Mouse (Mus musculus): Measurements from ENCODE around the gene Cox8b. TPM values are rescaled to one million over a fixed set of nuclear protein-coding genes. Genes with fewer than 3 reads are reported as not detected.

The Cox8b gene
- polyA plus RNA-seq, 1 experiment = not detected

DNA sequence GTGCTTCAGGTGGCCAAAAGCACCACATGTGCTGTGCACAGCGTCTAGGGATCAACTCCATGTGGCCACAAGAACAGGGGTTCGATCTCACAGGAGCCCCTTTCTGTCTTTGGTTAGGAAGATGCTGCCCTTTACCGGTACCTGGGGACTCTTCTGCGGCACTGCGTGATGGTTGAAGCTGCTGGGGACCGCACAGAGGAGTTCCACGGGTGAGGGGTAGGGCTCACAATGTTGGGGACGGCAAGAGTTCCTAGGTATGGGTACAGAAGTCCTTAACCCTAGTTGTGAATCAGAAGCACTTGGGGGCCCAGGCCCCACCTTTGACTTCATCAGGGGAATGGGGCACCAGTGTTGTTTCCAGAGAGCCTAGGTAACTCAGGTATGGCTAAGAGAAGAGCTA lies 41.5 kb downstream of the Cox8b start:
- peak overlapping the region; percentile 79 for H3K4me3 ChIP-seq (replicated peaks)
- H3K9me3 ChIP-seq (ENCODE audit: control insufficient read depth, low read length) = no peaks in the 10 kb centered on the region
- peaks cover 48% of the 10 kb centered on the region for H3K4me1 ChIP-seq (ENCODE audit: control insufficient read depth)
- H3K27me3 ChIP-seq (ENCODE audit: control insufficient read depth) = no peaks in the 10 kb centered on the region
- no peak for TF ChIP-seq GATA1 (IDR thresholded peaks at IDR 0.05; ENCODE audit: low read length)
- TF ChIP-seq TAL1 (IDR thresholded peaks at IDR 0.05; ENCODE audit: low read length) = no peak
- peaks cover 74% of the 10 kb centered on the region for H3K36me3 ChIP-seq (ENCODE audit: control insufficient read depth)

DNA sequence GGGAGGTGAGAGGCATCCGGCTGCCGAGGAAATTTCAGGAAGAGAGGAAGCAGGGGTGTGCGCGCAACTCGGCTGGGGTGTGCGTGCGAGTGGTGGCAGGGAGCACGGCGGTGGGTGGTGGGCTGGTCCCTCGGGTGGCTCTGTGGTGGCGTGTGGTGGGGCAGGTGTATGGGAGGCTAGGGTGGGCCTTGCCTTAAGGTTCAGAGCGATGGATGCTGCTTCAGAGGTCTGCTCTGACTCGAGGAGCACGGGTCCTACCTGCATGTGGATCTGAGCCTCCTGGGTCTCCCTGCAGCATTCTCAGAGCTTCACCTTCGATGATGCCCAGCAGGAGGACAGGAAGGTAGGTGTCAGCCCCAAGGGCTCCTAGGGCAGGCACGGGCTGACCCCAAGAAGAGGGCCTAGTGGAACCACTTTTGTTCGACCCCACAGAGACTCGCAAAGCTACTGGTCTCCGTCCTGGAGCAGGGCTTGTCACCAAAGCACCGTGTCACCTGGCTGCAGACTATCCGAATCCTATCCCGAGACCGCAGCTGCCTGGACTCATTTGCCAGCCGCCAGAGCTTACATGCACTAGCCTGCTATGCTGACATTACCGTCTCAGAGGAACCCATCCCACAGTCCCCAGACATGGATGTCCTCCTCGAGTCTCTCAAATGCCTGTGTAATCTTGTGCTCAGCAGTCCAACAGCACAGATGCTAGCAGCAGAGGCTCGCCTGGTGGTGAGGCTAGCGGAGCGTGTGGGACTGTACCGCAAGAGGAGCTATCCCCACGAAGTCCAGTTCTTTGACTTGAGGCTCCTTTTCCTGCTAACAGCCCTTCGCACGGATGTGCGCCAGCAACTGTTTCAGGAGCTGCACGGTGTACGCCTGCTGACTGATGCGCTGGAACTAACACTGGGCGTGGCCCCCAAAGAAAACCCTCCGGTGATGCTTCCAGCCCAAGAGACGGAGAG lies 42.4 kb downstream of the Cox8b start, which contains the start of gene Bet1l:
Gene Bet1l, minus strand, starts transcription at position 28 of the 956 bp plus-strand sequence.
- H3K36me3 ChIP-seq (ENCODE audit: control insufficient read depth) = peaks cover 74% of the 10 kb centered on the region
- H3K4me1 ChIP-seq (ENCODE audit: control insufficient read depth) = peaks cover 51% of the 10 kb centered on the region
- no peaks in the 10 kb centered on the region for H3K9me3 ChIP-seq (ENCODE audit: control insufficient read depth, low read length)
- TF ChIP-seq TAL1 (IDR thresholded peaks at IDR 0.05; ENCODE audit: low read length) = no peak
- peak within 1 kb of the TSS; percentile 79 for H3K4me3 ChIP-seq (replicated peaks)
- no peaks in the 10 kb centered on the region for H3K27me3 ChIP-seq (ENCODE audit: control insufficient read depth)

DNA sequence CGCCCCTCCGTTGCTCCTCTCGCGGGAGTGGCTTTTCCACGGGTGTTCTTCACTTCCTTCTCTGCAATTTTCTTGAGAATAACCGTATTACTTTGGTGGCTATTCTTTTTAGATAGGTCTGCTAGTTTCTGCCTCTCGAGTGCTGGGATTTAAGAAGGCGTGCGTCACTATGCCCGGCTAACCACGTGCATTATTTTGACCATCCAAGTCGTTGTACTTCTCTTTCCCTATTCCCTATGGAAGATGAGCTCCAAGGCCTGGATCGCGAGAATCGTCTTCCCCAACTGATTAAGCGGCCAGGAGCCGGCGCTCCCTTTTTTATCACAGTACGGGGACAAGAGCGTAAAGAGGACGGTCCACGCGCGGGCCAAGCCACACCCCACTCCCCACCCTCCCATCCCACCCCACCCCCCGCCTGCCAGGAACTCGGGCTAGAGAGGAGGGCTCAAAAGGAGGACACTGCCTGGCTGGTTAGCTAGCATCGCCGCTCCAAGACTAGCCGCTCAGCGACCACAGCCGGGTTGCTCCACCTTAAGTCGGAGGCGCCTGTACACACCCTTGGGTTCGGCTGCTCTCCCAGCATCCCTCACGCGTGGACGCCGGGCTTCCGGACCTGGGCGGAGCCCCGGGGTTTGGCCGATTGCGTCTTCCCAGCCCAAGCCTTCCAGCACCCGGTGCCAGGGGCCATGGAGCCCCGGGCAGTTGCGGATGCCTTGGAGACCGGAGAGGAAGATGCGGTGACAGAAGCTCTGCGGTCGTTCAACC lies 43.3 kb downstream of the Cox8b start, which contains the start of gene Ric8a:
Gene Ric8a, plus strand, starts transcription at position 173 of the 765 bp plus-strand sequence.
- TF ChIP-seq TAL1 (IDR thresholded peaks at IDR 0.05; ENCODE audit: low read length) (no peak), GATA1 (IDR thresholded peaks at IDR 0.05; ENCODE audit: low read length) (no peak)
- Histone ChIP-seq H3K4me1 (ENCODE audit: control insufficient read depth) (peaks cover 53% of the 10 kb centered on the region), H3K27me3 (ENCODE audit: control insufficient read depth) (no peaks in the 10 kb centered on the region), H3K9me3 (ENCODE audit: control insufficient read depth, low read length) (no peaks in the 10 kb centered on the region), H3K4me3 (replicated peaks) (peak within 1 kb of the TSS; percentile 79), H3K36me3 (ENCODE audit: control insufficient read depth) (peaks cover 74% of the 10 kb centered on the region)

DNA sequence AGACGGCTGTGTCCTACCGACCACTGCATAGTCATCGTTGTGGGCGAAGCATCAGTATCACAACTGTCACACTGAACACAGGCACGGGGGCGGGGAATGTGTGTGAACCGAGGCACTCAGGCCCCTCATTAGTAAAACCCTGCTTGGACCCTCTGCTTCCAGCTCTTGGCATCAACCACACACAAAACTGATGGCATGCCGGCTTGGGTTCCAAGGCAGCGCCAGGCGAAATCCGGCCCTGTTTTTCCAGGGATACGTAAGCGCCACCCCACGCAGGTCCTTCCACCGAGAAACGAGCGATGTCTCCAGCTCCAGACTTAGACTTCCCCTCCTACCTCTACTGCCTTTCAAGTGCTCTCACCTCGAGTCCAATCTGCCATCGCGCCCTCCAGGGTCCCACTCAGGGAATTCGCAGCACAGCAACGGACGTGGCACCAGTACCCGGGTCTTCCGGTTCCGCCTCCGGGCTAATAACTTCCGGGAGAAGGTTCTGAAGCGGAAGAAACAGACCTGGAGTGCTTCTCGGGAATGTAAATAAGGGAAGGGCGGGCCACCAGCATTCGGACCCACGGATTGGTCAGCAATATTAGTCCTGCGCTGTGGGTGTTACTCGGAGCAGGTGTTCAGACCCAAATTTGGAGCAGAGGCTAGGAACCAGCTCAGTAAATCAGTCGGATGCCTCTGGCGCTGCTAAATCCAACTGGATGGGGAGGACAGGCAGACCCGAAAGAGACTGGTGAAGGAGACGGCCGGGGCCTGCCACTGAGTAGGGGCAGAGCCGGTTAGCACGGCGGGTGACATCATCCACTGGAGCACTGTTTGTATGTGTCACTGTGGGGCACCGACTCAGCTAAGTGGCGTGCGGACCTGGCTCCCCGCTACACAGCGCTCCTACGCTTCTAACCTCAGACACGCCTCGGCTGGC lies 44.1 kb downstream of the Cox8b start, which contains the start of gene Gm45785:
Gene Gm45785, minus strand, starts transcription at position 472 of the 925 bp plus-strand sequence.
- no peaks in the 10 kb centered on the region for H3K9me3 ChIP-seq (ENCODE audit: control insufficient read depth, low read length)
- no peaks in the 10 kb centered on the region for H3K27me3 ChIP-seq (ENCODE audit: control insufficient read depth)
- H3K4me3 ChIP-seq (replicated peaks) = peak within 1 kb of the TSS; percentile 79
- no peak for TF ChIP-seq GATA1 (IDR thresholded peaks at IDR 0.05; ENCODE audit: low read length)
- TF ChIP-seq TAL1 (IDR thresholded peaks at IDR 0.05; ENCODE audit: low read length) = no peak
- peaks cover 53% of the 10 kb centered on the region for H3K4me1 ChIP-seq (ENCODE audit: control insufficient read depth)
- H3K36me3 ChIP-seq (ENCODE audit: control insufficient read depth) = peaks cover 72% of the 10 kb centered on the region

DNA sequence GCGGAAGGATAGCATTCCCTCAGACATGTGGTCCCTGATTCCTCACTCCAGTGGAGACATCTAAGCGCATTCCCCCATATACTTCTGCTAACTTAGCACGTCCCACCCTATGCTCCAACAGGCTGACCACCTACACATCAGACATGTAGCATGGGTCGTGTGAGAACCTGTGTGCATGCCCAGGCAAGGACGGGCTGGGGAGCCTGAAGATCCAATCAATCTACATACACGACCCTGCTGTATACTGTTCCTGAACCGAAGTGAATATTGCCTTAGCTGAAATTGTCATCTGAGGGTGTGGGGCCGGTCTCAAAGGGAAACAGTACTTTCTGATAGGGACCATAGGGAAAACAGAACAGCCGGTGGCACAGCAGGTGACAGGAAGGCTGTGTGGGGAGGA lies 45.1 kb downstream of the Cox8b start:
- TF ChIP-seq GATA1 (IDR thresholded peaks at IDR 0.05; ENCODE audit: low read length) = no peak
- H3K9me3 ChIP-seq (ENCODE audit: control insufficient read depth, low read length) = no peaks in the 10 kb centered on the region
- peaks cover 66% of the 10 kb centered on the region for H3K36me3 ChIP-seq (ENCODE audit: control insufficient read depth)
- H3K4me1 ChIP-seq (ENCODE audit: control insufficient read depth) = peaks cover 53% of the 10 kb centered on the region
- peak overlapping the region; percentile 79 for H3K4me3 ChIP-seq (replicated peaks)
- H3K27me3 ChIP-seq (ENCODE audit: control insufficient read depth) = no peaks in the 10 kb centered on the region

DNA sequence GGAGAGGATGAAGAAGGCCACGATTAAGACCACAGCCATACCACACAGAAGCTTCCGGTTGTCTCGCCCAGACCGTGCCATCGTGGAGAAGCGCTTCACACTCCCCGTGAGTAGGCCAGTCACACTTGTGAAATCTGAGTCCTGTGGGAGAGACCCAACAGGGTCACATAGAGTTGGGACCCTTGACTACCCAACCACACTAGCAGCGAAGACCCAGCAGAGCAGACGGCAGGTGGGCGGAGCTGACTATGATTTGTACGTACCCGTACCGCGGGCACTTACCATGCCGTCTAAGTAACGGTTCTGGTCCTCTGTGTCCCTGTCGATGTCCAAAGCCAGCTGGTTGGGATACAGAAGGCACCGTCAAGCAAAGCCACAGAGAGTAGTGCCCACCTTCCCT lies 45.8 kb downstream of the Cox8b start:
- Histone ChIP-seq H3K4me1 (ENCODE audit: control insufficient read depth) (peaks cover 51% of the 10 kb centered on the region), H3K27me3 (ENCODE audit: control insufficient read depth) (no peaks in the 10 kb centered on the region), H3K9me3 (ENCODE audit: control insufficient read depth, low read length) (no peaks in the 10 kb centered on the region), H3K4me3 (replicated peaks) (peak overlapping the region; percentile 79), H3K36me3 (ENCODE audit: control insufficient read depth) (peaks cover 59% of the 10 kb centered on the region)
- TF ChIP-seq GATA1 (IDR thresholded peaks at IDR 0.05; ENCODE audit: low read length) = no peak
- no peak for TF ChIP-seq TAL1 (IDR thresholded peaks at IDR 0.05; ENCODE audit: low read length)

DNA sequence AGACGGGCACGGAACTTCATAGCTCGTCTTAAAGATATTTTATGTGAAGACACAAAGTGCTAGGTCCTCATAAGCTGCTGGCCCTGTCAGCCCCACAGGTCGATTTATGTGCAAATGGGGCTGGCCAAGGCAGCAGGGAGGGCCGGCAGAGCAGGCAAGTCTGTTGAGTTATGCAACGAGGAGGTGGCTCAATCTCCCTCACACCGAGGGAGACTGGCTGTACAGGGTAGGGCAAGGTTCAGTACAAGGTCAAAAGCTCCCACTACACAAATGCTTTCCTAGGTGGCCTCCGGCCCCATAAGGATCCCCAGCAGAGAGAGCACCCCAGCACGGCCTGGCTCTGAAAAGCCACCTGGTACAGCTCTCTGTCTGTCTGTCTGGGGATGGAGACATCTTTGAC lies 46.9 kb downstream of the Cox8b start:
- H3K9me3 ChIP-seq (ENCODE audit: control insufficient read depth, low read length) = no peaks in the 10 kb centered on the region
- no peak overlapping the region for H3K4me3 ChIP-seq (replicated peaks)
- H3K36me3 ChIP-seq (ENCODE audit: control insufficient read depth) = peaks cover 48% of the 10 kb centered on the region
- H3K4me1 ChIP-seq (ENCODE audit: control insufficient read depth) = peaks cover 40% of the 10 kb centered on the region
- no peak for TF ChIP-seq GATA1 (IDR thresholded peaks at IDR 0.05; ENCODE audit: low read length)
- TF ChIP-seq TAL1 (IDR thresholded peaks at IDR 0.05; ENCODE audit: low read length) = no peak
- no peaks in the 10 kb centered on the region for H3K27me3 ChIP-seq (ENCODE audit: control insufficient read depth)

DNA sequence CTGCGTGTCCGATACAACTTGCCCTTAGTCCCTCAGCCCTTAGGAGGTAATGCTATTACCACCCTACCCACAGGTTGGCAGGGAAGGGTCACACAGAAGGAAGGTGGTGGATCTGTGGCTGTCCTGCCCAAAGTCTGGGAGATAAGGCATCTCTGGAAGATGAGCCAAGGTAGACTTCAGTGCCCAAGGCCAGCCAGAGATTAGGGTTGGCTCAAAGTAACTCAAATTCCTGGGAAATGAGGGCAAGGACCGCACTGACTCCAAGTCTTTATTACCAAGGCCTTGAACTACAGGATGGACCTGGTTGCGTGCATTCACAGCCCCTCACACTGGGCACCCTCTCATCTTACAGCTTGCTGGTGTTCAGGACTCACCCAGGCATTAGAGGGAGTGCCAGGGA lies 48.3 kb downstream of the Cox8b start:
- Histone ChIP-seq H3K9me3 (ENCODE audit: control insufficient read depth, low read length) (no peaks in the 10 kb centered on the region), H3K4me3 (replicated peaks) (no peak overlapping the region), H3K4me1 (ENCODE audit: control insufficient read depth) (peaks cover 29% of the 10 kb centered on the region), H3K36me3 (ENCODE audit: control insufficient read depth) (peaks cover 43% of the 10 kb centered on the region), H3K27me3 (ENCODE audit: control insufficient read depth) (no peaks in the 10 kb centered on the region)
- TF ChIP-seq TAL1 (IDR thresholded peaks at IDR 0.05; ENCODE audit: low read length) (no peak), GATA1 (IDR thresholded peaks at IDR 0.05; ENCODE audit: low read length) (no peak)

Other genes starting within 250 kb of the Cox8b start
- gene Olfr539, start 240.5 kb downstream of the Cox8b start, polyA plus RNA-seq (2012) = 0.01 TPM in 1 of 2 replicates, not detected in the other
- gene Olfr45, start 218.5 kb downstream of the Cox8b start, polyA plus RNA-seq (2012) = 0.01 TPM in 1 of 2 replicates, not detected in the other
- not detected in 2 replicates for gene Olfr541, start 203.2 kb downstream of the Cox8b start, polyA plus RNA-seq (2012)
- gene Cyp2e1, start 136.7 kb downstream of the Cox8b start, polyA plus RNA-seq (2012) = not detected in 2 replicates
- 0.05 TPM in 1 of 2 replicates, not detected in the other for gene Syce1, start 112.6 kb downstream of the Cox8b start, polyA plus RNA-seq (2012)
- not detected in 2 replicates for gene Zfp941, start 78.3 kb downstream of the Cox8b start, polyA plus RNA-seq (2012)
- 0.06 TPM in 1 of 2 replicates, not detected in the other for gene Urah, start 65.4 kb downstream of the Cox8b start, polyA plus RNA-seq (2012)
- not detected in 2 replicates for gene Scgb1c1, start 54.9 kb downstream of the Cox8b start, polyA plus RNA-seq (2012)
- not detected in 2 replicates for gene Odf3, start 52.6 kb downstream of the Cox8b start, polyA plus RNA-seq (2012)
- gene Gm45785, start 44.1 kb downstream of the Cox8b start, polyA plus RNA-seq (2012) = not detected in 2 replicates
- 2.1 and 2.7 TPM in 2 replicates for gene Ric8a, start 43.5 kb downstream of the Cox8b start, polyA plus RNA-seq (2012)
- gene Bet1l, start 42.9 kb downstream of the Cox8b start, polyA plus RNA-seq (2012) = 0.95 and 1.2 TPM in 2 replicates
- gene Psmd13, start 18.5 kb downstream of the Cox8b start, polyA plus RNA-seq (2012) = 13.2 and 18.4 TPM in 2 replicates
- 1.8 and 1.9 TPM in 2 replicates for gene Sirt3, start 18.1 kb downstream of the Cox8b start, polyA plus RNA-seq (2012)
- not detected in 2 replicates for gene Nlrp6, start 20.5 kb upstream of the Cox8b start, polyA plus RNA-seq (2012)
- 0.05 and 0.32 TPM in 2 replicates for gene Pgghg, start 40.9 kb upstream of the Cox8b start, polyA plus RNA-seq (2012)
- gene Ifitm5, start 49.8 kb upstream of the Cox8b start, polyA plus RNA-seq (2012) = not detected in 2 replicates
- gene Gm45717, start 55.5 kb upstream of the Cox8b start, polyA plus RNA-seq (2012) = not detected in 2 replicates
- gene Ifitm2, start 55.5 kb upstream of the Cox8b start, polyA plus RNA-seq (2012) = 3.3 and 3.7 TPM in 2 replicates
- 0.05 and 0.47 TPM in 2 replicates for gene Ifitm1, start 66.8 kb upstream of the Cox8b start, polyA plus RNA-seq (2012)
- 0.26 and 0.29 TPM in 2 replicates for gene Ifitm3, start 110.3 kb upstream of the Cox8b start, polyA plus RNA-seq (2012)
- not detected in 2 replicates for gene Ifitm6, start 117.5 kb upstream of the Cox8b start, polyA plus RNA-seq (2012)
- gene Gm17387, start 128.7 kb upstream of the Cox8b start, polyA plus RNA-seq (2012) = not detected in 2 replicates
- 0.03 and 0.15 TPM in 2 replicates for gene B4galnt4, start 160.7 kb upstream of the Cox8b start, polyA plus RNA-seq (2012)
- 0.03 and 0.05 TPM in 2 replicates for gene Pkp3, start 177.8 kb upstream of the Cox8b start, polyA plus RNA-seq (2012)
- 0.16 and 0.19 TPM in 2 replicates for gene Sigirr, start 200.1 kb upstream of the Cox8b start, polyA plus RNA-seq (2012)
- not detected in 2 replicates for gene Ano9, start 217.4 kb upstream of the Cox8b start, polyA plus RNA-seq (2012)
- 148 and 156 TPM in 2 replicates for gene Ptdss2, start 221.9 kb upstream of the Cox8b start, polyA plus RNA-seq (2012)

Data from erythroblast, embryonic 14.5 days (primary cell).